Mouse (Mus musculus): ENCODE measurements around the gene Efhd2. TPM values are rescaled to one million over a fixed set of nuclear protein-coding genes. Genes with fewer than 3 reads are reported as not detected.

Gene Efhd2
- total RNA-seq, 2 experiments from 2014 or later: 125 to 131 TPM

GRCm38 (mm10) chr4:141861591-141862295, 13.0 kb downstream of the Efhd2 start:
- no peak for DNase-seq (ENCODE audit: extremely low spot score in 1 of 2, low spot score in 1 of 2)

DNA sequence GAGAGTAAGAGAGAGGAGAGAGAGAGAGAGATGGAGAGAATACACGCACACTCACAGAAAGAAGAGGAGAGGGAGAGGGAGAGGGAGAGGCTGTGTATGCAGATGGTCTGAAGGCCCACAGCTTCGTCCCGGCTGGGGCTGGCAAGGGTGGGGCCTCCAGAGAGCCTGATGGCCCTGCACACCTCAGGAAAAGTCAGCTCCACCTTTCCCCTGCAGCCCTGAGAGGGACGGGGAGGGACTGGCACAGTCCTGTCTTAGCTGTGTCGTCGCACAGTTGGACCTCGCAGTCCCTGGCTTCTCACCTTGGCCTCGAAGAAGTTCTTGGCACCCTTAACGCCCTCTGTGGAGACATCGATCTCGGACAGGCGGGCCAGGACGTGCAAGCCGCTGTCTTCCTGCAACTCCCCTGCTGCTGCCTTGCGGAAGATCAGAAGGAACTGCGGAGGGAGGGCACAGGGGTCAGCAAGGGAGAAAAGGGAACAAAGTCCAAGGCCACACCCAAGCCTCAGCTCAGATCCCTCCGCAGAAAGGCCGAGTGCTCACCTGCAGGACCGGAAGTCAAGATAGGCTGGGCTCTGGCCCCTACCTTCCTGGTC, 14.4 kb downstream of the Efhd2 start:
- no peak for DNase-seq (ENCODE audit: extremely low spot score in 1 of 2, low spot score in 1 of 2)

GRCm38 (mm10) chr4:141859351-141859750, 15.4 kb downstream of the Efhd2 start:
- DNase-seq (ENCODE audit: extremely low spot score in 1 of 2, low spot score in 1 of 2): no peak

- DNase-seq (ENCODE audit: extremely low spot score in 1 of 2, low spot score in 1 of 2): no peak
Observed at GRCm38 (mm10) chr4:141858501-141858900, 16.2 kb downstream of the Efhd2 start.

DNA sequence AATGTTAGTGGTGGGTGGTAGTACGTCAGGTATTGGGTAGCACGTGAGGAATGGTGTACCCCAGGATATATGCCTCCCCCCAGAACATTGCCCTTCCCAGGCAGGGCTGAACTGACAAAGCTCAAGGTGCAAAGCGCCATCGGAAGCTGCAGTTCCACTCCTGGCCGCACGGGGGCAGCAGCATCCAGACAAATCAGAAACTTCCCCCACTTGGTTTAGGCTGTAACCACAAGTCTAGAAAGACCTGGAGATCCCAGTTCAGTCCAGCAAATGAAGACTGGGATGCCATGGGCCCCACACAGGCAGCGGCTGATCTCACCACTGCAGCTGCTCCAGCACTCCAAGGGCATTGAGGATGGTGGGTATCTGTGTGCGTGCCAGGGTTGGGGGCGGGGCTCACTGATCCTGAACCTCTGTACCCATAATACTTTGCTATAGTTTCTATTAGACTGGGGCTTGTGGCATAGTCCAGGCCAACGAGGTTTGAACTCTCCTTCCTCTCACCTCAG, 17.2 kb downstream of the Efhd2 start:
- DNase-seq (ENCODE audit: extremely low spot score in 1 of 2, low spot score in 1 of 2): peak; percentile 89 to 94

GRCm38 (mm10) chr4:141853437-141853836, 21.3 kb downstream of the Efhd2 start:
- peak in 1 of 2 experiments; percentile 85 for DNase-seq (ENCODE audit: extremely low spot score in 1 of 2, low spot score in 1 of 2)

DNA sequence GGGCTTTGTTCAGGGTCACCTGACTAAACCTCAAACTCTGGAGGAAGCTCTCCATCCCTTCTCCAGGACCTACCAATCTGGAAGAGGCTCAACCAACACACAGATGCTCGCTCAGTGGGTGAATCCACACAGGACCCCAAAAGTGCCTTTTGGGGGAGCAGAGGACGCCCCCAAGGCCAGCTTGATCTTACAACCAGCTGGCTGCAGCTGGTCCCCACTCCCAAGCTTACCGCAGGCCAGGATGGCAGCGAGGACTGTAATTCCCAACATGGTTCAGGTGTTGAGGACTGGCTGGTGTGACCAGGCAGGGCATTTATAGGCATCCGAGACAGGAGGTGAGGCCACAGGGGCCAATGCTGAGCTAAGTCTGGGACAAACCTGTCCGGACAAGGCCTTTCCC, 28.7 kb downstream of the Efhd2 start, which contains the start of gene Ctrc:
Gene Ctrc (minus strand): TSS at position 361 of the 400 bp plus-strand sequence.
- DNase-seq (ENCODE audit: extremely low spot score in 1 of 2, low spot score in 1 of 2): no peak

GRCm38 (mm10) chr4:141834536-141835095, 40.1 kb downstream of the Efhd2 start:
- no peak for DNase-seq (ENCODE audit: extremely low spot score in 1 of 2, low spot score in 1 of 2)

DNA sequence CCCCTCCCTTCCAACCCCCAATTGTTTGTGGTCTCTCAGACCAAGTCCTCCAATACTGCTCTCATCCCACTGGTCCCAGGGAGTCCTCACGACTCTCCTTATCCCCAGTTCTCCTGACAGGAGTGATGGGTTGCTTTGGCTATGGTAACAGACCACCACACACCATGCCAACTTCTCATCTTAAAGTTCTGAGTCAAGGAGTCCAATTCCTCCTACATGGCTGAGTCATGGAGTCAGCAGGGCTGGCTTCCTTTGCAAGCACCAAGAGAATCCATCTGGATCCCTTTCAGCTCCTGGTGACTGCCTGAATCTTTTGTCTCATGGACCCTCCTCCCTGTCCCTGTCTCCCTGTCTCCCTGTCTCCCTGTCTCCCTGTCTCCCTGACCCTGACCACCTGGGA, 40.8 kb downstream of the Efhd2 start:
- no peak for DNase-seq (ENCODE audit: extremely low spot score in 1 of 2, low spot score in 1 of 2)

DNA sequence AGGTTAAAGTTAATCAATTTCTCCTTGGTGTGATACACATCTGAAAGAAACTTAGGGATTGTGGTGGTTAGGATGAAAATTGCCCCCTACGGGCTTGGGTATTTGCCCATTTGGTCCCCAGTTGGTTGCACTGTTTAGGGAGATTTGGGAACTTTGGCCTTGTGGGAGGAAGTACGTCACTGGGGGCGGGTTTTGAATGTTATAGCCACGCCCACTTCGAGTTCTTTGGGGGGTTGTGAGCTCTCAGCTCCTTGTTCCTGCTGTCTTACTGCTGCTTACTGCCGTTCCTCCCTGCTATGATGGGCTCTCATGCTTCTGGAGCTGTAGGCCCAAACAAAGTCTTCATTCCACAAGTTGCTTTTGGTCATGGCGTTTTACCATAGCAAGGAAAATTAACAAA, 43.4 kb downstream of the Efhd2 start:
- DNase-seq (ENCODE audit: extremely low spot score in 1 of 2, low spot score in 1 of 2): no peak

DNA sequence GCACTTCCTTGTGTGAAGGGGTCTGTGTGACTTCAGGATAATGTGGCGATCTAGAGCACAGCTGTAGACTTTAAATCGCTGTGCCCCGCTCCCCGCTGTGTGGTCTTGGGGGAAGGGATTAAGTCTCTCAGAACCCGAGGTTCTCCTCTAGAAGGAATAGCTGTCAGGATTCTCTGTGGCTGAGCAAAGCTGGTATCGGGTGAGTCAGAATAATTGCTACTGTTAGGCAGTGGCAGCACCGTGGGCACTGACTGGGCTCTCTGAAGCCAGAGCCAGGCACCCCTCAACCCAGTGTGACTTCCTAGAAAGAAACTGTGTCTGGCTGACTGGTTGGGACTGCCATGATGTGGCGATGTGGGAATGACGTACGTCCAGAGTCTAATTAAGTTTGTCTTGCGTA, 44.3 kb downstream of the Efhd2 start:
- DNase-seq (ENCODE audit: extremely low spot score in 1 of 2, low spot score in 1 of 2): no peak

DNA sequence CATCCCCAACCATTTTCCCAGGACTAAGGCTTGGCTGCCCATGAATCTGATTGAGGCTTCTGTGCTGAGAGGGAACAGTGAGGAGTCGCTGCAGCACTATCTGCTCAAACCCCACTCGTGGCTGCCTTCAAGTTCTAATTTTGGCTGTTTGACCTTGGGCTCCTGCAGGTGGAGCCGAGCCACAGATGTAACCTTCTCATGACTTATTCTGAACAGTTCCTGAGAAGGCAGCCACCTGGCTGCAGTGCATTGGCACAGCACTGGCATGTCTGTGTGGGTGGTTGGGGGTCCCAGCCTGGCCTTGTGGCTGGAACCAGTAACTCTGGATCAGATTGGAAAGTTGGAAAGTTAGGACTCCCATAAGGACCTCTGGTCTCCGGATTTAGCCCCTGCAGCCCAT, 46.5 kb downstream of the Efhd2 start:
- no peak for DNase-seq (ENCODE audit: extremely low spot score in 1 of 2, low spot score in 1 of 2)

DNA sequence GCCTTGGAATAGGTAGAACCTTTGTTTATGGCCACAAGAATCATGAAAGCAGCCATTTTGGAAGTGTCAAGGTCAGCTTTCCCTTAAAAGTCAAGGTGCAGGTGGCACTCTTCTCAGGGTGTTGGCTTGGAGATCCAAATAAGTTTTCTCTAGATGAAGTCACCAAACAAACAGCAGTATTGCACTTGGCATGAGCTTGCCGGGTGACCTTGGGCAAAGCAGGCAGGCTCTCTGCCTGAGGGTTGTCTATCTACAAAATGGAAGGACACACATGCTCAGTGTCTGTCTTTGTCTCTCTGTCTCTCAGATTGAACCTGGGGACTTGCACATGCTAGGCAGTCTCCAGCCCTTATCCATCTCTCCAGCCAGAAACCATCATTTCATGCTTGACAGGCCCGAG, 47.3 kb downstream of the Efhd2 start:
- no peak for DNase-seq (ENCODE audit: extremely low spot score in 1 of 2, low spot score in 1 of 2)

DNA sequence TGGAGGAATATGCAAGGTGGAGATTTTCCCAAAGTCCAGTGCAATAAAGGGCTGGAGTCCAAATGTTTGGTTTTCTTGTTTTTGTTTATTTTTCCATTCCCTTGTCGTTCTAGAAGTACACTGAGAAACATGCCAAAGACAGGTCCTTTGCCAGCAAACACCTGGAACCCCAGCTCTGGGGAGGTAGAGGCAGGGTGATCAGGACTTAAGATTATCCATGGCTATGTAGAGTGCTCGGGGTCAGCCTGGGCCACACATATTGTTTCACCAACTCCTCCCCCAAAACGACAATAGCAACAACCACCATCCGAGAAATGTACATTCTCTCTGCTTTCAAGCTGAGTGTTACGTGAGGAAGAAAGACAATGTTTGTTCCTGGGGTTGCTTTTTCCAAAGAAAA, 48.7 kb downstream of the Efhd2 start, which contains the start of gene Cela2a:
Gene Cela2a (minus strand): TSS at position 101 of the 400 bp plus-strand sequence.
- no peak for DNase-seq (ENCODE audit: extremely low spot score in 1 of 2, low spot score in 1 of 2)

DNA sequence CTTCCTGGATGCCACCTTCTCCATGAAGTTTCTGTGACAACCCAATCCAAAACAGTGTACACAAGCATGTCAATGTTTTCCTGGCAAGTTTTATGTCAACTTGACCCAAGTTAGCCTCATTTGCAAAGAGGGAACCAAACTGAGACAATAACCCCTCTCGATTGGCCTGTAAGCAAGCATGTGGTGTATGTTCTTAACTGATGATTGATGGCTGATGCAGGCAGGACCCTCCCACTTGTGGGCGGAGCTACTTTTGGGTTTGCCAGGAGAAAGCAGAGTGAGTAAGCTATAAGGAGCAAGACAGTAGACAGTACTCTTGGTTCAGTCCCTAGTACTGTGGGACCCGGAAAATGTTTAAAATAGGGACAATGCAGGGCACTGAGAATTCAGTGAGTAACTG, 51.7 kb downstream of the Efhd2 start:
- no peak for DNase-seq (ENCODE audit: extremely low spot score in 1 of 2, low spot score in 1 of 2)

DNA sequence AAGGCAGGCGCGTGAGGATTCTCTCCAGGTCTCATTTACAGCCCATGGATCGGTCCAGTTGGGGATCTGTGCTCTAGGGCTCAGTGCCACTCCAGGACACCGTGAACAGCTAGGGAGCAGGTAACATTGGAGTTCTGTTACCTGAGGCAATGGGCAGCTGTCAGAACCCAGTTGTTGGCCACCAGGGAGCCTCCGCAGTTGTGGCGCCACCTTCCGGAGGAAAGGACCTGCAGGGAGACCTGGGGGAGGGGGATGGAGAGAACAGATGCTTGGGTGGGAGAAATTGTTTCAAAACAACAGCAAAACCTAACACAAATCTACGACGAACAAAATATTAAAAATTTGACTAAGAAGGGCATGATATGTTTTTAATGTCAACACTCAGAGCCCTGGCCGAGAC, 52.6 kb downstream of the Efhd2 start:
- DNase-seq (ENCODE audit: extremely low spot score in 1 of 2, low spot score in 1 of 2): peak in 1 of 2 experiments; percentile 30

GRCm38 (mm10) chr4:141821178-141821577, 53.5 kb downstream of the Efhd2 start:
- DNase-seq (ENCODE audit: extremely low spot score in 1 of 2, low spot score in 1 of 2): no peak

- no peak for DNase-seq (ENCODE audit: extremely low spot score in 1 of 2, low spot score in 1 of 2)
Observed at GRCm38 (mm10) chr4:141819316-141819715, 55.4 kb downstream of the Efhd2 start.

GRCm38 (mm10) chr4:141818861-141819260, 55.9 kb downstream of the Efhd2 start:
- no peak for DNase-seq (ENCODE audit: extremely low spot score in 1 of 2, low spot score in 1 of 2)

GRCm38 (mm10) chr4:141817706-141818105, 57.0 kb downstream of the Efhd2 start:
- DNase-seq (ENCODE audit: extremely low spot score in 1 of 2, low spot score in 1 of 2): no peak

Measured in layer of hippocampus, postnatal 25 days (tissue).